Mouse (Mus musculus): ENCODE measurements at regions not wholly inside any gene's neighbourhood (a gene's known extent, or its start where the extent isn't known, plus 50 kb on each side); places are given as distances from the start of the nearest gene placed in this dataset.

DNA sequence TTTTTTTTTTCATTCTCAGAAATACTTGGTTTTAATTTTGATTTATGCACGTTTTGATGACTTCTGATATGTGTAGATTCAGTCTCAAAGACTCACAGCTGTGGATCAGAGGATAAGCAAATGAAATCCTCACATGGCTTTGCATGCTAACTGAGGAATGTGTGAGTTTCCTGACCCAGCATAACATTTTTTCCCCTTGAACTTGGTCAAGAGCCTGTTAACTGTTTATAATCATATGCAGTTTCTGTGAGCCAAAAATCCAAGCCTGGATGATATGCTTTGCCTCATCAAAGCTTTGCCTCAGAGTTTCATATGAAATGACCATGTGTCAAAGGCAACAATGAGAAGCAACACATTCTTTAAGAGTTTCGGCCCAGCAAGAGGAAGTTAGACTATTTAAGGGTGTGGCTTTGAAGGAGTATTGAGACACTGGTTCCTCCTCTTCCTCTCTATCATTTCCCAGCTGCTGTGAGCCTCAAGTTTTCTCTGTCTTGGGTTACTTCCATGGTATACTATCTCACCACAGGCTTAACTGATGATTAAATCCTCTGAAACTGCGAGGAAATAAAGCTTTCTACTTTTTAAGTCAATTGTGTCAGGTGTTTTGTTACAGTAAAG, 117.9 kb downstream of the Snx18 start:
- TF ChIP-seq E2F4 (IDR thresholded peaks at IDR 0.05; ENCODE audit: borderline replicate concordance, low read depth, low read length) = no peak
- TF ChIP-seq CTCF (IDR thresholded peaks at IDR 0.05 in 2 of 3, conservative IDR thresholded peaks at IDR 0.05 in 1 of 3; ENCODE audit: control insufficient read depth in 1 of 3, insufficient read depth in 1 of 3, low read depth in 2 of 3, low read length in 3 of 3, poor library complexity in 1 of 3, severe bottlenecking in 1 of 3) = no peak
- no peak for TF ChIP-seq MXI1 (IDR thresholded peaks at IDR 0.05; ENCODE audit: low read depth, low read length)
- no peak for TF ChIP-seq POLR2A (IDR thresholded peaks at IDR 0.05; ENCODE audit: control insufficient read depth in 1 of 2, insufficient read depth in 1 of 2, low read depth in 1 of 2, low read length in 2 of 2, poor library complexity in 1 of 2)
- TF ChIP-seq ZNF384 (IDR thresholded peaks at IDR 0.05; ENCODE audit: low read depth, low read length) = no peak
- no peak for TF ChIP-seq ZKSCAN1 (IDR thresholded peaks at IDR 0.05; ENCODE audit: low read depth, low read length)
- TF ChIP-seq POLR2AphosphoS2 (IDR thresholded peaks at IDR 0.05; ENCODE audit: low read length) = no peak
- TF ChIP-seq TCF12 (IDR thresholded peaks at IDR 0.05; ENCODE audit: low read depth, low read length) = no peak
- no peak for TF ChIP-seq RAD21 (IDR thresholded peaks at IDR 0.05; ENCODE audit: low read depth, low read length)
- TF ChIP-seq RCOR1 (IDR thresholded peaks at IDR 0.05; ENCODE audit: low read depth, low read length) = no peak
- TF ChIP-seq NRF1 (IDR thresholded peaks at IDR 0.05; ENCODE audit: insufficient read depth, low read depth, low read length, poor library complexity, severe bottlenecking) = no peak
- no peak for TF ChIP-seq EP300 (IDR thresholded peaks at IDR 0.05; ENCODE audit: low read depth in 1 of 2, low read length in 2 of 2)
- TF ChIP-seq BHLHE40 (IDR thresholded peaks at IDR 0.05; ENCODE audit: borderline replicate concordance, low read depth, low read length) = no peak
- no peak for TF ChIP-seq ETS1 (IDR thresholded peaks at IDR 0.05; ENCODE audit: low read depth, low read length)
